Mouse (Mus musculus) right cerebral cortex, adult 18-20 months (tissue): ENCODE results near the gene Nfib.

ENCODE experiments used
- DNase-seq: peaks from one replicate; pipeline ENCODE4 v3.0.0; 2022; ENCODE audit warnings: mixed read lengths

Nfib gene

GRCm38 (mm10) chr4:82587146-82587870 is 118.2 kb downstream of the Nfib start:
- DNase-seq = no peak

- DNase-seq = no peak
These were observed 118.9 kb downstream of the Nfib start for GRCm38 (mm10) chr4:82586637-82587036.

- no peak for DNase-seq
These were observed 120.0 kb downstream of the Nfib start for GRCm38 (mm10) chr4:82585536-82585935.

GRCm38 (mm10) chr4:82585056-82585455 is 120.5 kb downstream of the Nfib start:
- no peak for DNase-seq

GRCm38 (mm10) chr4:82584548-82584947 is 121.0 kb downstream of the Nfib start:
- no peak for DNase-seq

- DNase-seq = no peak
These were observed 132.3 kb downstream of the Nfib start for GRCm38 (mm10) chr4:82573291-82573605.

- no peak for DNase-seq
These were observed 132.9 kb downstream of the Nfib start for GRCm38 (mm10) chr4:82572410-82573290.

- DNase-seq = no peak
These were observed 146.7 kb downstream of the Nfib start for GRCm38 (mm10) chr4:82558816-82559215.

GRCm38 (mm10) chr4:82555673-82556171 is 149.8 kb downstream of the Nfib start:
- no peak for DNase-seq

- DNase-seq = no peak
These were observed 151.9 kb downstream of the Nfib start for GRCm38 (mm10) chr4:82553658-82554057.

- no peak for DNase-seq
These were observed 153.3 kb downstream of the Nfib start for GRCm38 (mm10) chr4:82552238-82552637.

- no peak for DNase-seq
These were observed 155.7 kb downstream of the Nfib start for GRCm38 (mm10) chr4:82549762-82550380.

GRCm38 (mm10) chr4:82548247-82548646 is 157.3 kb downstream of the Nfib start:
- DNase-seq = no peak

GRCm38 (mm10) chr4:82543936-82544335 is 161.6 kb downstream of the Nfib start:
- DNase-seq = no peak

GRCm38 (mm10) chr4:82543398-82543740 is 162.2 kb downstream of the Nfib start:
- no peak for DNase-seq

GRCm38 (mm10) chr4:82542656-82543397 is 162.7 kb downstream of the Nfib start:
- no peak for DNase-seq

- DNase-seq = peak; percentile 84
These were observed 163.5 kb downstream of the Nfib start for GRCm38 (mm10) chr4:82541894-82542510.

GRCm38 (mm10) chr4:82540466-82540990 is 165.0 kb downstream of the Nfib start:
- DNase-seq = no peak

GRCm38 (mm10) chr4:82540048-82540410 is 165.5 kb downstream of the Nfib start:
- no peak for DNase-seq

- DNase-seq = no peak
These were observed 166.0 kb downstream of the Nfib start for GRCm38 (mm10) chr4:82539406-82540047.

GRCm38 (mm10) chr4:82538815-82539214 is 166.7 kb downstream of the Nfib start:
- DNase-seq = no peak
